Mouse (Mus musculus): ENCODE results near the gene Setdb1.

- TF ChIP-seq USF1 (IDR thresholded peaks at IDR 0.05; ENCODE audit: low read depth): no peak
- no peak for TF ChIP-seq POLR2A (IDR thresholded peaks at IDR 0.05; ENCODE audit: insufficient read length, low read depth)
- no peak for TF ChIP-seq MYOD1 (IDR thresholded peaks at IDR 0.05; ENCODE audit: control insufficient read depth in 1 of 3, insufficient read length in 2 of 3, low read depth in 2 of 3)
- no peak for TF ChIP-seq CEBPB (IDR thresholded peaks at IDR 0.05; ENCODE audit: insufficient read depth, poor library complexity, severe bottlenecking)
These were observed 7.5 kb downstream of the Setdb1 start for GRCm38 (mm10) chr3:95349491-95349890.

Measured in myocyte (in vitro differentiated cells).